Mouse (Mus musculus): Measurements from ENCODE around the gene Uchl3. TPM values are rescaled to one million over a fixed set of nuclear protein-coding genes. Genes with fewer than 3 reads are reported as not detected.

The Uchl3 gene
- polyA plus RNA-seq, 1 experiment from 2014 or later, result 43.0 TPM

DNA sequence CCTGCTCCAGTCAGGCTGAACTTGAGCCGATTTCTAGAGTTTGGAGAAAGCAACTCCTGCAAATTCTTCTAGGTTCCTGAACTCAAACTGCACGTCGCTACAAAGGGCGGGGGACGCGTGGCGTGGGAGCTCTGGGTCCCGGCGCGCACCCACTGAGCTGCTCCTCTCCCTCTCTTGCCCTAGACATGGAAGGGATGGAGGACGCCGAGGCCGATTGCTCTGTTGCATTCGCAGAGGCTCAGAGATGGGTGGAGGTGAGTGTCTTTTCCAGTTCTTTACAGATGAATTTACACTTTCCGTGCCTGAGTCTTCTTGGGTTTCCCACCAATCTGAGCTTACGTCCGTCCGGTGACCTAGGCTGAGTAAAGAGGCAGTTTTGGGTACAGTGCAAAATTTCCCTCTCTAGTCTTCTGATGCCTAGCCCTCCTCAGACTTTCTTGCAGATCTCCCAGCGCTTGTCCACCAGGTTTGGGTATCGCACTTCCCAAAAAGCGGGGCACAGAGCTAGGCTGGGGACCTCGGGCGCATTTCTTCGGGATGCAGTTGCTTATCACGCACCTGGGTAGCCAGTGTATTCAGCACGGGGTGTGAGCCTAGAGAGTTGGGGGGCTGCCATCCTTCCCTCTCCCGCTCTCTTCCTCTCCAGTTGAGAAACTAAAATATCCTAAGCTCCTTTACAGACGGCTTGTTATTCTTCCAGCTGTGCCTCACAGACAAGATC is 76.4 kb downstream of the Uchl3 start:
- ATAC-seq (peak; percentile 40), DNase-seq (ENCODE audit: low spot score) (no peak)
- H3K27ac ChIP-seq (ENCODE audit: low read length), result no peak overlapping the region
- TF ChIP-seq CTCF (IDR thresholded peaks at IDR 0.05) (no peak), EP300 (IDR thresholded peaks at IDR 0.05) (no peak)
- peaks cover 7% of the 10 kb centered on the region; the same call in 1 of the 2 replicates for H3K27me3 ChIP-seq (replicated peaks; ENCODE audit: insufficient read depth, low read length)
- H3K36me3 ChIP-seq (ENCODE audit: insufficient read depth, low read length), result no peaks in the 10 kb centered on the region
- H3K4me2 ChIP-seq (replicated peaks; ENCODE audit: low read depth, low read length), result peak overlapping the region; percentile 94
- 1% methylated on average over 28 of the region's 28 CpGs for WGBS
- no peaks in the 10 kb centered on the region for H3K4me1 ChIP-seq (ENCODE audit: insufficient read depth, low read depth, low read length)
- no peaks in the 10 kb centered on the region for H3K9me3 ChIP-seq (ENCODE audit: low read length)
- no peak overlapping the region for H3K9ac ChIP-seq (replicated peaks; ENCODE audit: low read depth)
- H3K4me3 ChIP-seq (ENCODE audit: low read depth, low read length), result peak overlapping the region; percentile 59

DNA sequence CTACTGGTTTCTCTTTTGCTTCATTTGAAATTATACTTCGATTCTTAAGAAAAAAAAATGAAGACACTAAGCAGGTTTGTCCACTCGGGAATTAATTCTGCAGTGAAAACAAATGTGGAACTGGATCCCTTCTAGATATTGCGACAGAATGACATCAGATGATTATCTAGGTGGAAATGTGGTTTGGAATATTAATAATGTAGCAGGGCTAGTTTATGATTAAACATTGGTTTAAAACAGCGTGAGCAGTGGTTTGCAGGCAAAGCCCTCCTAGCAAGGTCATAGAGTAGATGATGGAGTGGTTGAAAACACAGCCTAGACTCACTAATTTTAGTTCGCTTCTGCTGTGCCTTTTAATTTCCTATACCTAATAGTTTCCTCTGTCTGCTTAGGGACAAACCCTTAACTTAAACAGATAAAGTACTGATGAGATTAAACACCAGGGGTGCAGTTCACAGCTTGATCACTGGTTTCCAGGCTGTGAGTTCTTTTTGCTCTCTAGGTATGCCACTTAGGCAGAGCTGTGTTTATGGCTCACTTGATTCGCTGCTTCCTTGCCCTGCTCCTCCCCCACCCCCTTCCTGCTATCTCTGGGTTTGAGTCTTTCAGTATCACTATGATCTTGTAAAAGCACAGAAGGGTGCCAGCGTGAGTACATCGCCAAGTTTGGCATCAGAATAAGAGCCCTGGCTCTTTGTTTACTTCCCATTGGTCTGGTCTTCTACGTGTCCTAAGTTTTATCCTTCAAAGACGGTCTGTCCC is 80.0 kb downstream of the Uchl3 start:
- TF ChIP-seq EP300 (IDR thresholded peaks at IDR 0.05), result no peak
- TF ChIP-seq CTCF (IDR thresholded peaks at IDR 0.05), result no peak
- Histone ChIP-seq H3K27ac (ENCODE audit: low read length) (no peak overlapping the region), H3K4me3 (ENCODE audit: low read depth, low read length) (no peak overlapping the region)

DNA sequence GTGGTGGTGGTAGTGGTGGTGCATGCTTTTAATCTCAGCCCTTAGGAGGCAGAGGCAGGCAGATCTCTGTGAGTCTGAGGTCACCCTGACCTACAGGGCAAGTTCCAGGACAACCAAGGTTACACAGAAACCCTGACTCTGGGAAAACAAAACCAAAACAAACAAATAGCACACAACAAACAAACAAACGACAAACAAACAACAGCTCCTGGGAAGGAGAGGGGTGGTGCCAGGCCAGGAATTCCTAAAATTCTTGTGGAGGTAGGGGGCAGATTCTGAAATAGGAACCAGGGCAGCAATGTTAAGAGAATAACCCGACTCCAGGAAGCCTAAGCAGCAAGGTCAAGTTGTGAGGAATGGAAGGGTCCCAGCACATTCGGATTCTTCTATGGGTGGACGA is 83.7 kb downstream of the Uchl3 start:
- Histone ChIP-seq H3K9ac (replicated peaks; ENCODE audit: low read depth) (no peak overlapping the region), H3K27ac (ENCODE audit: low read length) (no peak overlapping the region), H3K4me2 (replicated peaks; ENCODE audit: low read depth, low read length) (no peak overlapping the region), H3K4me1 (ENCODE audit: insufficient read depth, low read depth, low read length) (no peaks in the 10 kb centered on the region), H3K36me3 (ENCODE audit: insufficient read depth, low read length) (no peaks in the 10 kb centered on the region), H3K9me3 (ENCODE audit: low read length) (no peaks in the 10 kb centered on the region), H3K4me3 (ENCODE audit: low read depth, low read length) (no peak overlapping the region), H3K27me3 (replicated peaks; ENCODE audit: insufficient read depth, low read length) (no peaks in the 10 kb centered on the region)
- 85% methylated on average over 4 of the region's 4 CpGs for WGBS
- ATAC-seq, result no peak
- no peak for TF ChIP-seq CTCF (IDR thresholded peaks at IDR 0.05)
- no peak for TF ChIP-seq EP300 (IDR thresholded peaks at IDR 0.05)
- no peak for DNase-seq (ENCODE audit: low spot score)

More for the DNA sequence above, 80.0 kb downstream of the Uchl3 start:
- Histone ChIP-seq H3K9ac (replicated peaks; ENCODE audit: low read depth) (no peak overlapping the region), H3K36me3 (ENCODE audit: insufficient read depth, low read length) (no peaks in the 10 kb centered on the region), H3K4me2 (replicated peaks; ENCODE audit: low read depth, low read length) (no peak overlapping the region), H3K9me3 (ENCODE audit: low read length) (no peaks in the 10 kb centered on the region), H3K27me3 (replicated peaks; ENCODE audit: insufficient read depth, low read length) (peaks cover 7% of the 10 kb centered on the region; the same call in 1 of the 2 replicates), H3K4me1 (ENCODE audit: insufficient read depth, low read depth, low read length) (no peaks in the 10 kb centered on the region)
- 23% methylated on average over 10 of the region's 10 CpGs for WGBS
- ATAC-seq, result no peak
- no peak for DNase-seq (ENCODE audit: low spot score)

Other genes starting within 250 kb of the Uchl3 start
- 8.5 and 11.6 TPM in 2 replicates for gene Tbc1d4, start 44.8 kb upstream of the Uchl3 start, polyA plus RNA-seq (2015; fragmentation: Nextera tagmentation; extraction: Ambion mirVana)
- gene Commd6, start 13.3 kb upstream of the Uchl3 start, polyA plus RNA-seq (2015; fragmentation: Nextera tagmentation; extraction: Ambion mirVana), result 86.3 and 88.5 TPM in 2 replicates
- gene Gm9922, start 75.8 kb downstream of the Uchl3 start, polyA plus RNA-seq (2015; fragmentation: Nextera tagmentation; extraction: Ambion mirVana), result 1.9 and 2.1 TPM in 2 replicates
- 125 and 152 TPM in 2 replicates for gene Lmo7, start 76.0 kb downstream of the Uchl3 start, polyA plus RNA-seq (2015; fragmentation: Nextera tagmentation; extraction: Ambion mirVana)

All from lung, postnatal 0 days (tissue).